Mouse (Mus musculus) adrenal gland, postnatal 25 days (tissue): Measurements from ENCODE around the gene Nectin2. TPM values are rescaled to one million over a fixed set of nuclear protein-coding genes. Genes with fewer than 3 reads are reported as not detected.
"Not testable (repeated sequence)": the region's sequence is repeated elsewhere in the genome, so short reads cannot be mapped to it uniquely, and the experiment has no call there.

Experiments
- DNase-seq: peaks from one replicate; pipeline ENCODE4 v3.0.0; 2021; ENCODE audit warnings: mixed read lengths
- long read RNA-seq: library from polyadenylated mRNA; stranded (forward); transcript quantifications from one replicate; pipeline ENCODE4 v2.0.0, GENCODE M21; 2021
- total RNA-seq: library from RNA; stranded (reverse); gene quantifications from 2 replicates; pipeline ENCODE4 v1.2.3, GENCODE M21; 2021

Nectin2 gene
- 62.3 and 66.9 TPM in 2 replicates for total RNA-seq
- long read RNA-seq, transcript Nectin2-201 (9 exons, 2,735 nt): minor isoform, 38 of 165 reads
- long read RNA-seq, transcript Nectin2-202 (6 exons, 1,955 nt): major isoform, 104 of 165 reads
- long read RNA-seq, partial matches to known transcripts: 13 of 165 reads
- long read RNA-seq, other reads (novel, unspliced or antisense): 10 of 165 reads

DNA sequence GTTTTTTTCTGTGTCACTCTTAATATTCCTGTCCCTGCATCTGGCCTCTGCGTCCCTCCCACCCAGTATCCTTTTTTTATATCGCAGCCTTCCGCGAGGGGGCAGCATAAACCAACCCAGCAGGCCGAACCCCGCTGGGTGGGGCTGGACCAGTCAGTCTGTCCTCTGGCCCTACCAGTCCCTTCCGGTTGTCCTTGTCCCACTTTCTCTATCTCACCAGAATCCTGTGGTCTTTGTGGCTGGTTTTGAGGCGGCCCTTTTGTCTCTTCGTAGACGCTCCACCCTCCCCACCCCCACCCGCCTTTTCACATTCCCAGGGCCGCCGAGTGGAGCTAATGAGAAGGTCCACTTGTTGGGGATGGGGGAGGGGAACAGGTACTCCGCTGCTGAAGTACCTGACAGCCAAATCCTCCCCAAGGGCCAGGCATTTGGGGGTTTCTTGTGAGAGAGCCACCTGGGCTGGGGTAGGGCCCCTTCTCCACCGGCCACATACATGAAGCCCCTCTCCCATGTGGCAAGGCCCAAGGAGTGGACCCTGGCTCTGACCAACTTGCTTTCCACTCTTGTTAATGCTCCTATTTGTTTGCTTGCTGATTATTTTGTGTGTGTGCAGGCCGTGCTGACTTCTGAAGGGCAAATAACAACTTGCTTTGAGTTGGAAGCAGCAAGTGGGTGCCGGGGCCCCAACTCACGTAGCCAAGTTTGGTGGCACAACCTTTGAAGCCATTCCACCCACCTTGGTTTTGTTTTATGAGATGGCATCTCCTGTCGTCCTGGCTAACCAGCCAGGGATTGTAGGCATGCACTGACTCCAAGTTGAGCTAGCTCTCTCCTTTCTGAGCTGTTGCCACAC is at the start of gene Nectin2:
TSS of gene Nectin2 (minus strand) at position 267 of the 853 bp plus-strand sequence.
- DNase-seq: peak; percentile 93

DNA sequence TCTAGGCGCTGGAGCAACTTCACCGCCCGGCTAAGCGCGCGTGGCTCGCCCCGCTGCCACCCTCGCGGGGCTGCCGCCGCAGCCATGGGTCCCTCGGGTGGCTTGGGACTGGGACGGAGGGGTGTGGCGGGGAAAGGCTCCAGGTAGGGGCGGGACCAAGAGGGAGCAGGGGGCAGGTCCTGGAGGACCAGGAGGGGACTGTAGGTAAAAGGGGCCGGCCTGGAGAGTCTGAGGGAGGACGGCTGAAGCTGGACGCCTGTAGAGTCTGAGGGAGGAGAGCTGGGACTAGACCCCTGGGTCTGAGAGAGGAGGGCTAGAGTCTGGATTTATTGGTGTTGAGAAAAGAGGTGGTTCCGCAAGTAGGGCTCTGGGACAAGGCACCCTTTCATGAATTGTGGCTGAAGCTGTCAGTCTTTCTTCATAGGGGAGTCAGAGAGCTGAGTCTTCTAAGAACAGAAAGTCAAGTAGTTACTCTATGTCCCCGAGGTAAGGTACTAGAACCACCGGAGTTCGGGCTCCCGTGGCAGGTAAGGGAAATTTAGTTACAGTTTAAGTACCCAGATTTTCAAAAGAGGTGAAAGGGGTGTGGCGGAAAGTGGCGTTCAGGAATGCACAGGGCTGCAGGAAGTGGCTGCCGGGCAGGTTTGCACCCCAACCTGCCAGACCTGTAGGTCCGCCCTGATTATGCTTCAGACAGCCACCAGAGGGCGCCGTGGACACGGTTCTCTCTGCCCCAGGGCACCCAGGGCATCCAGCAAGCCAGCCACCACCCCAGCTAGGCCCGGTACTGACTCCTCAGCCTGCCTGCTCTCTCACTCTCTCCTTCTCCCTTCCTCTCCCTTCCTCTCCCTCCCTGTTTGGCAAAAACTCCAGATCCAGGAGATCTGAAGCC is 46.7 kb upstream of the Nectin2 start, which contains the start of gene Cblc:
TSS of gene Cblc (minus strand) at position 113 of the 892 bp plus-strand sequence.
- peak; percentile 86 for DNase-seq

DNA sequence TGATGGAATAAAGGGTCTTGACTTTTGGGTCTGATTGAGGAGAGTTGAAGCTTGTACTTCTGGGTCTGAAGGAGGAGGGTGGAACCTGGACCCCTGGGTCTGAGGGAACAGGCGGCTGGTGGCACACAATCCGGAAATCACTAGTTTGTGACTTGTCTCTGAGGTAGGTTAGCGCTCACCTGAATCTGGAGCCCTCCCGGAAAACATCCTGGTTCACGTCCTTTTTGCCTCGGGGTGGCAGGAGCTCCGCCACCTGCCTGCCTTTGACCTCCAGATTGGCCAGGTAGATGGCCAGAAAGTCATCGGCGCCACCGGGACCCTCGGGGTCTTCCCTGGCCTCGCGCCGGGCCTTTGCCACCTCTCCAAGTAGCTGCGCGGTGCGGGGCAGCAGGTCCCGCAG is 46.0 kb upstream of the Nectin2 start:
- DNase-seq: no peak

DNA sequence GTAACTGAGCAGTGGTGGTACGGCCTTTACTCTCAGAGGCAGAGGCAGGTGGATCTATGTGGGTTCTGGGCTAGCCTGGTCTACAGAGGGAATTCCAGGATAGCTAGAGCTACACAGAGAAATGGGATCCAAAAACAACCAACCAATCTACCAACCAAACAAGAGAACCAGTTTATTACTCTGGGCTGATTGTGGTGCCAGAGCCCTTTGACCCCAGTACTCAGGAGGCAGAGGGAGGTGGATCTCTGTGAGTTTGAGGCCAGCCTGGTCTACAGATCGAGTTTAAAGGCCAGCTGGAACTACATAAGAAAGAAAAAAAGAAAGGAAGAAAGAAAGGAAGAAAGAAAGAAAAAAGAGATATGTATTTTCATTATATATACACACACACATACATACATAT is 45.0 kb upstream of the Nectin2 start:
- no peak for DNase-seq

DNA sequence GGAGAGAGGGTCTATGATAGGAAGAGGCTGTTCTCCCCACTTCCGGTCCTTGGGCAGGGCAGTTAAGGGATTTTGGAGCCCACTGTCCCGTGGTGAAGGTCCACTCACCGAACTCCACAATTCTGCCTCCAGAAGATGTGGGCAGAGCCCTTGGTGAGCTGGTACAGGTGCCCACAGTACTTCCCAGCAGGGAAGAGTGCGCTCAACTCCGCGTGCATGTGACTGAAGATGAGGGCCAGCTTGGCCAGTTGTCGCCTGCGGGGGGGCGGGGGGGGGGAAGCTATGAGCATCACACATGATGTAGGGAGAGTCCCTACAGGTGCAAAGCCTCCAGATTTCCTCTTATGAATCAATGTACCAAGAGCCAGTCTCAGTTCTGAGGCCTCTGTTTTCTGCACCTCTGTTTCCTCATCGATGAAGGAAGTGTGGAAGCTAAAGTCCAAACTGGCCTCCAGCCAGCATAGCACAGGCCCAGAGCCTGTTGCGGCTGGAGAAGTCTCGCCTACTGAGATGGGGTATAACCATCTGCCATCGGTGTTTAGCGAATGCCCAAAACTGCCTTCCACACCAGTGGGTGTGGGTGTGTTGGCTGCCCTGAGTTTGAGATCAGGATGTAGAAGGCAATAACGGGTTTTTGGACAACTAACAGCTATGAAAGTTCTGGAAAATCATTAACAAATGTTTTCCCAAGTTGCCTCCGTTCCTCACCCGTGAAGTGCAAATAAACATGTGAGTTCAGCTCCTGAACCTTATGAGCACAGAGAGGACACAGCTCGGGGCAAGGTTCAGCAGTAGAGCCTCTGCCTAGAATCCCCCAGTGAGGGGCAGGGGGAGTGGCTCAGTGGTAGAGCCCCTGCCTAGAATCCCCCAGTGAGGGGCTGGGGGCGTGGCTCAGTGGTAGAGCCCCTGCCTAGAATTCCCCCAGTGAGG is 42.7 kb upstream of the Nectin2 start:
- no peak for DNase-seq

DNA sequence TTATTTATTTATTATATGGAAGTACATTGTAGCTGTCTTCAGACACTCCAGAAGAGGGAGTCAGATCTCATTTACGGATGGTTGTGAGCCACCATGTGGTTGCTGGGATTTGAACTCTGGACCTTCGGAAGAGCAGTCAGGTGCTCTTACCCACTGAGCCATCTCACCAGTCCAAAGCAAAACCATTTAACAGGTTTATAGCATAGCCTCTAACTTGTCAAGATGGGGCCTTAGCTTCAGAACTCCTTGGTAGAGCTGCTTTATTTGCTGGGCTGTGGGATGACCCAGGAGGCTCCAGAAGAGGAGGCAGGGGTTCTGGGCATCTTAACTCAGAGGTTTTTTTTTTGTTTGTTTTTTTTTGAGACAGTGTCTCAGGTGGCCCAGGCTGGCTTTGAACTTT is 41.2 kb upstream of the Nectin2 start:
- not testable (repeated sequence) for DNase-seq

DNA sequence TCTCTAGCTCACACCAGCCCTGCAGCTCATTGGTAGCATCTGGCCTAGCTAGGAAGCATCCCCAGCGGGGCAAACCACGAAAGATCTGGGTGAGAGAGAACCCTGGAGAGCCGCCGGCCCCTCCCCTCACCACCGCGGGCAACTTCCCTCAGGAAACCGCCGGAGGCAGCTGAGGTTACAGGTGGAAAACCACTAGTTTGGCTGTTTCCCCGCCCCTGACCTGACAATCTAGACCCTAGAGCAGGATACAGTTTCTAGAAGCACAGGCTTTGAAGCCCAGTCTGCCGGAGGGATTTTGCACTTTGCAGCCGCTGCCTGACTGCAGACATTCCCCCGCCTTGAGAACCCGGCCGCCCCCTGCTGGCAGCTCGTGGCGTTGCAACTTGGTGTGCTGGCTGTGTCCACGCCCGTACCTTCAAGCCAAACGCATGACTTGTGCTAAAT is 39.6 kb upstream of the Nectin2 start:
- peak; percentile 97 for DNase-seq

- no peak for DNase-seq
Measured at GRCm38 (mm10) chr7:19785874-19786458, 35.7 kb upstream of the Nectin2 start.

DNA sequence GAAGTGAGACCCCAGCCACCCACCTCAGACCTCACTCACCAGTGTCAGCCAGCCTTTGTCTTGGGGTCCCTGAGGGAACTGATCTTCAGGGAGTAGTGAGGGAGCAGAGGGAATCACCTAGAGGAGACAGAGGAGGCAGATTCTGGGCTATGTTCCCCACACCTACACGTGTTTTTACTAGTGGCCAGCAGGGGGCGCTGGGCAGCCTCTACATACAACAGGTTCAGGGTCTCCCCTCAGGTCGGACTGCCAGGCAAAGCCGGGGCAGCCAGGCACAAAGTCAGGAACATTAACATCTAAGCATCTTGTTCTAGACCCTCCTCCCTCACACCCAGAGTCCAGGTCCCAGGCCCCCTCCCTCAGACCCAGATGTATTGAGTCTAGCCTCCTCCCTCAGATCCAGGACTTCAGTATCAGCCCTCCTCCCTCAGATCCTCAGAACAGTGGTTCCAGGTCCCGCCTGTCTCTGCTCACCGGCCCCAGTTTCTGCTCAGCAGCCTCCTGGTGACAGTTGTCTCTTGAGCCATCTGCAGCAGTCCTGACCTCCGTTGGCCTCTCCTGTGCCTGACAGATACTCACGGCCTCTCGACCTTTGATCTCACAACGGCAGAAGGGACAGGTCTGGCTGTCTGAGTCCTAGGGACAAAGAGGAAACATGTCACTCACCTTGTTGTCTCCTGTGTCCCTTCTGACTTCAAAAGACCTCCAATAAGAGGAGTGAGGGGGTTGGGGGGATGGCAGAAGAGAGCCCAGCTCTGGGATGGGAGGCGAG is 34.7 kb upstream of the Nectin2 start:
- DNase-seq: no peak

GRCm38 (mm10) chr7:19783630-19784029 is 33.3 kb upstream of the Nectin2 start:
- no peak for DNase-seq

- DNase-seq: no peak
Measured at GRCm38 (mm10) chr7:19782645-19783044, 32.4 kb upstream of the Nectin2 start.

DNA sequence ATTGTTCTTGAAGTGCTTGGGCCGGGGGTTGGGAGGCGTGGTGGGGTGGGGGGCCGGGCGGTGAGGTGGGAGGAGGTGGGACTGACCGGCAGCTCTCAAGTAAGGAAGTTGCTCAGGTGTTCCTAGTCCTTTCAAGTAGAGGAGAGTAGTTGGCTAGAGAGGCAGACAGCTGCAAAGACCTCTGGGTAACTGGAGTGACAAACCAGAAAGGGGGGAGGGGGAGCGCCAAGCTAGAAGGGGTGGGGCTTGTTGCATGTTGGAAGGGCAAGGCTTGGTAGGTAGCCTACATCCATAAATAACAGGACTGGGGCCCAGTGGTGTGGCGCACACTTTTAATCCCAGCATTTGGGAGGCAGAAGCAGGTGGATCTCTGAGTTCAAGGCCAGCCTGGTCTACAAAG is 31.5 kb upstream of the Nectin2 start:
- DNase-seq: no peak

DNA sequence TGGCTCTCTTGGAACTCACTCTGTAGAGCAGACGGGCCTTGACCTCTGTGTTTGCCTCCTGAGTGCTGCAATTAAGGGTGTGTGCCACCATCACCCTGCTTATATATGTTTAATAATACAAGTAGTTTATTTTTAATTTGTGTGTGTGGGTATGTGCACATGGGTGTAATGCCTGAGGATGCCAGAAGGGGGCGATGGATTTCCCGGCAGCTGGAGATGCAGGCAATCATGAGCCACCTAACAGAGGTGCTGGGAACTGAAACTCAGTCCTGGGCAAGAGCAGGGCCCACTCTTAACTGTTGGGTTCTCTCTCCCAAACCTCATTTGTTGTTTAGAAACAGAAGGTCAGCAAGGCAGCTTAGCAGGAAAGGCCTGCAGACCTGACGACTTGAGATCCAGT is 29.6 kb upstream of the Nectin2 start:
- no peak for DNase-seq

DNA sequence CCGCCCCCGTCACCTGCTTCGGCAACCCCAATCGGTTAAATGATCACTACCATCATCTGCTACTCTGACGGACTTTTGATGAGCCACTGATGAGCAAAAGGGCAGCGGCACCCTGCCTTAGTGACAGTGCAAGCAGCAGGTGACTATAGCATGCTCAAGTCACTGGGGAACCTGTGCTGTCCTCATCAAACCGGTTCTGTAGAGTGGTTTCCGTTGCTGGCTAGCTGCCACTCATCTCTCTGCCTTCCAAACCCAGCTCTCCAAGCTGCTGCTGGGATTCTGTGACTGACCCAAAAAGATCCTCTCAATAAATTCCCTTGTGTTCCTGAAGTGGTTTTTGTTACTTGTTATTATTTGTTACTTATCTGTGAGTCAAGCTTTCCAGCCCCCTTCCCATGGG is 28.4 kb upstream of the Nectin2 start:
- DNase-seq: no peak

DNA sequence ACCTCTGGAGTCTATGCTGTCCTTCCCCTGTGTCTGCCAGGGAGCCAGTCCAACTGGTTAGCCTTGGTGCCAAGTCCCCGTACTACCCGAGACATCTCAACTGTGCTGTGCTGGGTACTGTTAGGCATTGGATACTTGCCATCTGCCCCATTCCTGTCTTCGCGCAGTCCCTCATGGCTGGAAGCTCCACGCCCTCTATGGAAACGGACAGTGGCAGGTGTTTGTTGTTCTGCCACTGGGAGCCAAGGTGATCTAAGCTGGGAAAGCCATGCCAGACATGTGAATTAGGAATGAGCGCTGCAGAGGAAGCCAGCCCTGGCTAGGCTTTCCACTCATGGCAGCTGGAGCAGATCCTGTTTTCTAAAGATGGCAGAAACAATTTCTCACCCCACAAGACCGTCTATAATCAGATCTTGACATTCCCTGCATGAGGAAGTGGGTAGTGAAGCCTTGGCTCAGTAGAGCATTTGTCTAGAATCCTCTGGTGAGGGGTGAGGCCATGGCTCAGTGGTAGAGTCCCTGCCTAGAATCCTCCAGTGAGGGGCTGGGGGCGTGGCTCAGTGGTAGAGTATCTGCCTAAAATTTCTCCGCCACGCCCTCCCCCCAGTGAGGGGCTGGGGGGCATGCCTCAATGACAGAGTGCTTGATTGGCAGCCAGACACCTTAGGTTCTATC is 26.9 kb upstream of the Nectin2 start:
- DNase-seq: no peak

GRCm38 (mm10) chr7:19771682-19772081 is 21.4 kb upstream of the Nectin2 start:
- no peak for DNase-seq

- DNase-seq: no peak
Measured at GRCm38 (mm10) chr7:19770984-19771391, 20.7 kb upstream of the Nectin2 start, which contains the start of gene Bcam. Bcam (minus strand) TSS chr7:19771016.

GRCm38 (mm10) chr7:19770375-19770754 is 20.1 kb upstream of the Nectin2 start:
- DNase-seq: peak; percentile 94
